Mouse (Mus musculus) intestine, embryonic 14.5 days (tissue): ENCODE results near the gene Zfp651. TPM values are rescaled to one million over a fixed set of nuclear protein-coding genes. Genes with fewer than 3 reads are reported as not detected.

Experiments used
- ATAC-seq: fragments of 200-750 bp; cut with Nextera tagmentation; replicated peaks from 2 replicates; pipeline ENCODE4 v1.8.0; 2017; ENCODE audit warnings: low read depth, moderate number of reproducible peaks, moderate TSS enrichment, moderate library complexity; ENCODE audit not compliant: low FRiP score, low TSS enrichment
- DNase-seq: peaks from one replicate; pipeline ENCODE4 v3.0.0-alpha.2; 2018; ENCODE audit warnings: low spot score
- H3K27ac ChIP-seq: fragments of 300-500 bp; sonication (generic); 2 replicates; pipeline ENCODE4 v1.5.1; 2014; ENCODE audit warnings: low read depth, mild to moderate bottlenecking, control low read depth
- H3K27me3 ChIP-seq: fragments of 300-500 bp; sonication (generic); replicated peaks from 2 replicates; pipeline ENCODE4 v1.6.1; 2014; ENCODE audit warnings: low read length, control low read depth; ENCODE audit not compliant: control insufficient read depth, insufficient read depth
- H3K36me3 ChIP-seq: fragments of 300-500 bp; sonication (generic); 2 replicates; pipeline ENCODE4 v1.6.1; 2014; ENCODE audit warnings: low read length, control low read depth; ENCODE audit not compliant: control insufficient read depth, insufficient read depth
- H3K4me1 ChIP-seq: fragments of 300-500 bp; sonication (generic); replicated peaks from 2 replicates; pipeline ENCODE4 v1.6.1; 2014; ENCODE audit warnings: low read length, control low read depth, mixed read lengths; ENCODE audit not compliant: control insufficient read depth, insufficient read depth
- H3K4me2 ChIP-seq: fragments of 300-500 bp; sonication (generic); 2 replicates; pipeline ENCODE4 v1.6.1; 2014; ENCODE audit warnings: low read length
- H3K4me3 ChIP-seq: fragments of 300-500 bp; sonication (generic); 2 replicates; pipeline ENCODE4 v1.5.1; 2014; ENCODE audit warnings: low read depth, low read length, control low read depth, mixed read lengths
- H3K9ac ChIP-seq: fragments of 300-500 bp; sonication (generic); 2 replicates; pipeline ENCODE4 v1.6.1; 2014; ENCODE audit warnings: mild to moderate bottlenecking, low read length
- H3K9me3 ChIP-seq: fragments of 300-500 bp; sonication (generic); 2 replicates; pipeline ENCODE4 v1.6.1; 2016; ENCODE audit warnings: low read length, control low read depth; ENCODE audit not compliant: control insufficient read depth
- WGBS: fragments of 180-500 bp; shearing (Covaris S2); extraction: QIAGEN DNeasy Blood & Tissue Kit; methylation state at CpG from one replicate; pipeline ENCODE4 v1.1.7; 2014; 5-methylcytosine and 5-hydroxymethylcytosine counted together
- polyA plus RNA-seq: library from polyadenylated mRNA; unstranded; fragments of >200 nt; fragmentation: Nextera tagmentation; extraction: Ambion mirVana; gene quantifications from 2 replicates; pipeline ENCODE4 v1.2.1, GENCODE M21; 2014

Zfp651 gene
- polyA plus RNA-seq, 1 experiment from 2014 or later: 14.1 TPM

GRCm38 (mm10) chr9:121810081-121810821 lies 51.1 kb downstream of the Zfp651 start:
- H3K9me3 ChIP-seq: no peaks in the 10 kb centered on the region
- no peak overlapping the region for H3K27ac ChIP-seq
- H3K4me1 ChIP-seq: no peaks in the 10 kb centered on the region
- WGBS: 40% methylated on average over 15 of the region's 15 CpGs
- DNase-seq (no peak), ATAC-seq (no peak)
- H3K36me3 ChIP-seq: no peaks in the 10 kb centered on the region
- H3K4me2 ChIP-seq: no peak overlapping the region
- no peak overlapping the region for H3K9ac ChIP-seq
- no peaks in the 10 kb centered on the region for H3K27me3 ChIP-seq
- H3K4me3 ChIP-seq: no peak overlapping the region

- DNase-seq (no peak), ATAC-seq (no peak)
- H3K4me1 ChIP-seq: 0 out of 2 replicates have a peak, but pooled peaks cover 4% of the 10 kb centered on the region
- no peaks in the 10 kb centered on the region for H3K27me3 ChIP-seq
- 57% methylated on average over 6 of the region's 6 CpGs for WGBS
- no peaks in the 10 kb centered on the region for H3K9me3 ChIP-seq
- H3K27ac ChIP-seq: no peak overlapping the region
- no peak overlapping the region for H3K4me3 ChIP-seq
- H3K4me2 ChIP-seq: no peak overlapping the region
- no peaks in the 10 kb centered on the region for H3K36me3 ChIP-seq
- no peak overlapping the region for H3K9ac ChIP-seq
These were observed 56.1 kb downstream of the Zfp651 start for GRCm38 (mm10) chr9:121815183-121815582.

- no peaks in the 10 kb centered on the region for H3K9me3 ChIP-seq
- 0 out of 2 replicates have a peak, but pooled peaks cover 4% of the 10 kb centered on the region for H3K4me1 ChIP-seq
- H3K27ac ChIP-seq: no peak overlapping the region; the same call in 1 of the 2 replicates
- H3K4me3 ChIP-seq: no peak overlapping the region
- no peak for ATAC-seq
- no peak overlapping the region for H3K4me2 ChIP-seq
- H3K27me3 ChIP-seq: no peaks in the 10 kb centered on the region
- H3K9ac ChIP-seq: no peak overlapping the region
- no peaks in the 10 kb centered on the region for H3K36me3 ChIP-seq
- DNase-seq: no peak
- WGBS: 36% methylated on average over 9 of the region's 9 CpGs
These were observed 60.1 kb downstream of the Zfp651 start for GRCm38 (mm10) chr9:121819073-121819770.

- no peak for DNase-seq
- Histone ChIP-seq H3K4me2 (no peak overlapping the region), H3K9me3 (no peaks in the 10 kb centered on the region), H3K4me3 (no peak overlapping the region), H3K27me3 (no peaks in the 10 kb centered on the region), H3K4me1 (0 out of 2 replicates have a peak, but pooled peaks cover 4% of the 10 kb centered on the region), H3K27ac (no peak overlapping the region; the same call in 1 of the 2 replicates), H3K36me3 (no peaks in the 10 kb centered on the region), H3K9ac (no peak overlapping the region)
- 52% methylated on average over 7 of the region's 7 CpGs for WGBS
- no peak for ATAC-seq
These were observed 60.8 kb downstream of the Zfp651 start for GRCm38 (mm10) chr9:121819771-121820471.

GRCm38 (mm10) chr9:121820765-121821164 lies 61.6 kb downstream of the Zfp651 start:
- H3K27me3 ChIP-seq: no peaks in the 10 kb centered on the region
- ATAC-seq: no peak
- 74% methylated on average over 5 of the region's 5 CpGs for WGBS
- H3K27ac ChIP-seq: no peak overlapping the region
- no peaks in the 10 kb centered on the region for H3K9me3 ChIP-seq
- H3K4me1 ChIP-seq: 0 out of 2 replicates have a peak, but pooled peaks cover 4% of the 10 kb centered on the region
- no peak overlapping the region for H3K9ac ChIP-seq
- H3K4me2 ChIP-seq: no peak overlapping the region
- DNase-seq: no peak
- H3K36me3 ChIP-seq: no peaks in the 10 kb centered on the region
- H3K4me3 ChIP-seq: no peak overlapping the region

Other genes with a start within 250 kb of the Zfp651 start
- not detected in 2 replicates for gene Lyzl4, start 117.2 kb upstream of the Zfp651 start, polyA plus RNA-seq
- gene Vipr1, start 116.6 kb upstream of the Zfp651 start, polyA plus RNA-seq: 3.9 and 5.9 TPM in 2 replicates
- gene Sec22c, start 53.8 kb upstream of the Zfp651 start, polyA plus RNA-seq: 9.5 and 9.7 TPM in 2 replicates
- gene Ss18l2, start 49.0 kb upstream of the Zfp651 start, polyA plus RNA-seq: 135 and 152 TPM in 2 replicates
- gene Nktr, start 40.2 kb upstream of the Zfp651 start, polyA plus RNA-seq: 69.7 and 71.7 TPM in 2 replicates
- 0.22 and 0.26 TPM in 2 replicates for gene Klhl40, start 18.3 kb downstream of the Zfp651 start, polyA plus RNA-seq
- gene Hhatl, start 33.2 kb downstream of the Zfp651 start, polyA plus RNA-seq: 2.0 and 2.4 TPM in 2 replicates
- gene Ccdc13, start 80.1 kb downstream of the Zfp651 start, polyA plus RNA-seq: 1.9 and 2.5 TPM in 2 replicates
- 190 and 193 TPM in 2 replicates for gene Higd1a, start 99.0 kb downstream of the Zfp651 start, polyA plus RNA-seq
- gene Ackr2, start 139.0 kb downstream of the Zfp651 start, polyA plus RNA-seq: 0.23 and 0.24 TPM in 2 replicates
- gene Cyp8b1, start 157.0 kb downstream of the Zfp651 start, polyA plus RNA-seq: not detected in 2 replicates
- gene Fam198a, start 191.7 kb downstream of the Zfp651 start, polyA plus RNA-seq: 2.7 and 2.9 TPM in 2 replicates
- 12.8 and 13.2 TPM in 2 replicates for gene Pomgnt2, start 237.8 kb downstream of the Zfp651 start, polyA plus RNA-seq